Mouse (Mus musculus): ENCODE measurements around the gene Rab6b. TPM values are rescaled to one million over a fixed set of nuclear protein-coding genes. Genes with fewer than 3 reads are reported as not detected.

Rab6b gene
- total and polyA plus RNA-seq, 2 experiments from 2014 or later: 1.9 to 2.1 TPM

DNA sequence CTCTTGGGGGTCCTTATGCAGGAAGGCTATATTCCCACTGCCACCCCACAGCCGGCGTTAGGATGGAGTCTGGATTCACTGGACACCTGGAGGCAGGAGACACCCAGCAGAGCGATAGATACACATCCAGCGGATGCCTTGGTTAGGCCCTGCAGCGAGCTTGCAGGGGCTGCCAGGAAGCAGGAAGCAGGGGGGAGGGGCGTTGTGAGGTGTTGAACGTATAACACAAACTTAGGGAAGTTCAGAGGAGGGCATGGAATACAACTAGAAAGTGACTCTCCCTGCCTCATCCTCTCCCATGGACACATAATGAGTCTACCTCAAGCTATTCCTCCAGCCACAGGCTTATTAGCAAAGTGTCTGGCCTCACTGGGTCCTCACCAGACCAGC is 121.4 kb downstream of the Rab6b start:
- no peaks in the 10 kb centered on the region for H3K4me1 ChIP-seq (ENCODE audit: control insufficient read depth, insufficient read depth)
- no peak overlapping the region for H3K9ac ChIP-seq (replicated peaks; ENCODE audit: low read depth, low read length)
- H3K27ac ChIP-seq (ENCODE audit: low read depth): no peak overlapping the region
- no peak overlapping the region for H3K4me3 ChIP-seq (ENCODE audit: low read depth, low read length)
- ATAC-seq (ENCODE audit: insufficient read depth, low read depth): no peak
- no peak for TF ChIP-seq EP300 (IDR thresholded peaks at IDR 0.05; ENCODE audit: low read depth)
- no peak for TF ChIP-seq CTCF (IDR thresholded peaks at IDR 0.05; ENCODE audit: low read depth)
- no peaks in the 10 kb centered on the region; the same call in 1 of the 2 replicates for H3K27me3 ChIP-seq (ENCODE audit: control insufficient read depth, insufficient read depth, low read length)
- WGBS: 53% methylated on average over 7 of the region's 7 CpGs
- H3K4me2 ChIP-seq (ENCODE audit: low read depth, low read length): no peak overlapping the region
- H3K9me3 ChIP-seq (replicated peaks; ENCODE audit: control insufficient read depth, low read length): no peaks in the 10 kb centered on the region
- no peaks in the 10 kb centered on the region for H3K36me3 ChIP-seq (replicated peaks; ENCODE audit: control insufficient read depth, insufficient read depth, low read length)
- no peak for DNase-seq (ENCODE audit: low spot score)

GRCm38 (mm10) chr9:103234059-103234458 is 122.5 kb downstream of the Rab6b start:
- Histone ChIP-seq H3K27me3 (ENCODE audit: control insufficient read depth, insufficient read depth, low read length) (no peaks in the 10 kb centered on the region), H3K27ac (ENCODE audit: low read depth) (no peak overlapping the region), H3K4me2 (ENCODE audit: low read depth, low read length) (no peak overlapping the region), H3K4me1 (ENCODE audit: control insufficient read depth, insufficient read depth) (no peaks in the 10 kb centered on the region), H3K4me3 (ENCODE audit: low read depth, low read length) (no peak overlapping the region), H3K9me3 (replicated peaks; ENCODE audit: control insufficient read depth, low read length) (no peaks in the 10 kb centered on the region), H3K36me3 (replicated peaks; ENCODE audit: control insufficient read depth, insufficient read depth, low read length) (no peaks in the 10 kb centered on the region), H3K9ac (replicated peaks; ENCODE audit: low read depth, low read length) (no peak overlapping the region)
- TF ChIP-seq EP300 (IDR thresholded peaks at IDR 0.05; ENCODE audit: low read depth) (no peak), CTCF (IDR thresholded peaks at IDR 0.05; ENCODE audit: low read depth) (no peak)
- ATAC-seq (ENCODE audit: insufficient read depth, low read depth) (no peak), DNase-seq (ENCODE audit: low spot score) (no peak)
- 51% methylated on average over 7 of the region's 7 CpGs for WGBS

DNA sequence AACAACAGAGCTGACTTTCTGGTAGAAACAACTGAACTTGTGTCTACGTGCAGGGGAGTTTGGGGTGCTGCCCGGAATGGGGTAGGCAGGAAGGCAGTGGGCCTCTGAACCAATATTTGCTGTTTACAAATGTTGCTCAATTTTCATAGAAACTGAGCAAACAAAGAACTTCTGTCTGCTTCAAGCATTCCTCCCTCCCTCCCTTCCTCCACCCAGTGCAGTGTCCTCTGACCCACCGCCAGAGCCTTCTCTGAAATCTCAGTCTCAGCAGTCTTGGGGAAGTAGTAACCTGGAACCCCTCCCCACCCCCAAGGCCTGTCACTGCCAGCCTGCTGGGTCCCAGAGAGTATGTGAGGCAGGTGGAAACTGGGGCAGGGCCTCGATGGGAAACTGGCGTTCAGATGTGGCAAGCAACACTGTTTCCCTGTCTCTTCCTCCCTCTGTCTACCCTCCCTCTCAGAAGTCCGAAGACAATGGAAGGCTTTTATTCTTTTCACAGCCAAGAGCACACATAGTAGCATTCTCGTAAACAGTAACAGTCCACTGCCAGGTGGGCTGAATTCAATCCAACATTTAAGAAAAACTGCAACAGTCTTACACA is 123.1 kb downstream of the Rab6b start:
- Histone ChIP-seq H3K4me2 (ENCODE audit: low read depth, low read length) (no peak overlapping the region), H3K4me1 (ENCODE audit: control insufficient read depth, insufficient read depth) (no peaks in the 10 kb centered on the region), H3K27me3 (ENCODE audit: control insufficient read depth, insufficient read depth, low read length) (no peaks in the 10 kb centered on the region), H3K36me3 (replicated peaks; ENCODE audit: control insufficient read depth, insufficient read depth, low read length) (no peaks in the 10 kb centered on the region), H3K4me3 (ENCODE audit: low read depth, low read length) (no peak overlapping the region), H3K9ac (replicated peaks; ENCODE audit: low read depth, low read length) (no peak overlapping the region), H3K9me3 (replicated peaks; ENCODE audit: control insufficient read depth, low read length) (no peaks in the 10 kb centered on the region), H3K27ac (ENCODE audit: low read depth) (no peak overlapping the region)
- TF ChIP-seq EP300 (IDR thresholded peaks at IDR 0.05; ENCODE audit: low read depth) (no peak), CTCF (IDR thresholded peaks at IDR 0.05; ENCODE audit: low read depth) (no peak)
- WGBS: 67% methylated on average over 7 of the region's 7 CpGs
- DNase-seq (ENCODE audit: low spot score) (no peak), ATAC-seq (ENCODE audit: insufficient read depth, low read depth) (no peak)

Other genes starting within 250 kb of the Rab6b start
- 10.2 and 15.1 TPM in 2 replicates for gene Slco2a1, start 123.1 kb upstream of the Rab6b start, total RNA-seq (2014; rRNA removed; ENCODE audit: low replicate concordance)
- gene Slco2a1, start 123.1 kb upstream of the Rab6b start, polyA plus RNA-seq (2015; fragmentation: Nextera tagmentation; extraction: Ambion mirVana): 5.2 and 5.7 TPM in 2 replicates
- 33.5 and 35.6 TPM in 2 replicates for gene Srprb, start 90.3 kb downstream of the Rab6b start, total RNA-seq (2014; rRNA removed; ENCODE audit: low replicate concordance)
- 29.4 and 30.2 TPM in 2 replicates for gene Srprb, start 90.3 kb downstream of the Rab6b start, polyA plus RNA-seq (2015; fragmentation: Nextera tagmentation; extraction: Ambion mirVana)
- 3.0 TPM in 1 of 2 replicates, not detected in the other for gene Gm20425, start 118.5 kb downstream of the Rab6b start, total RNA-seq (2014; rRNA removed; ENCODE audit: low replicate concordance)
- 3.9 and 4.2 TPM in 2 replicates for gene Gm20425, start 118.5 kb downstream of the Rab6b start, polyA plus RNA-seq (2015; fragmentation: Nextera tagmentation; extraction: Ambion mirVana)
- gene Trf, start 118.7 kb downstream of the Rab6b start, total RNA-seq (2014; rRNA removed; ENCODE audit: low replicate concordance): 38.5 and 110 TPM in 2 replicates
- 27.9 and 39.0 TPM in 2 replicates for gene Trf, start 118.7 kb downstream of the Rab6b start, polyA plus RNA-seq (2015; fragmentation: Nextera tagmentation; extraction: Ambion mirVana)
- gene 1300017J02Rik, start 193.3 kb downstream of the Rab6b start, total RNA-seq (2014; rRNA removed; ENCODE audit: low replicate concordance): not detected in 2 replicates
- 1.3 and 1.4 TPM in 2 replicates for gene 1300017J02Rik, start 193.3 kb downstream of the Rab6b start, polyA plus RNA-seq (2015; fragmentation: Nextera tagmentation; extraction: Ambion mirVana)
- gene Topbp1, start 193.4 kb downstream of the Rab6b start, total RNA-seq (2014; rRNA removed; ENCODE audit: low replicate concordance): 29.7 and 33.9 TPM in 2 replicates
- 14.2 and 15.0 TPM in 2 replicates for gene Topbp1, start 193.4 kb downstream of the Rab6b start, polyA plus RNA-seq (2015; fragmentation: Nextera tagmentation; extraction: Ambion mirVana)